8 mouse cellular contexts compared by ENCODE assay signal in the genomic region with DNA sequence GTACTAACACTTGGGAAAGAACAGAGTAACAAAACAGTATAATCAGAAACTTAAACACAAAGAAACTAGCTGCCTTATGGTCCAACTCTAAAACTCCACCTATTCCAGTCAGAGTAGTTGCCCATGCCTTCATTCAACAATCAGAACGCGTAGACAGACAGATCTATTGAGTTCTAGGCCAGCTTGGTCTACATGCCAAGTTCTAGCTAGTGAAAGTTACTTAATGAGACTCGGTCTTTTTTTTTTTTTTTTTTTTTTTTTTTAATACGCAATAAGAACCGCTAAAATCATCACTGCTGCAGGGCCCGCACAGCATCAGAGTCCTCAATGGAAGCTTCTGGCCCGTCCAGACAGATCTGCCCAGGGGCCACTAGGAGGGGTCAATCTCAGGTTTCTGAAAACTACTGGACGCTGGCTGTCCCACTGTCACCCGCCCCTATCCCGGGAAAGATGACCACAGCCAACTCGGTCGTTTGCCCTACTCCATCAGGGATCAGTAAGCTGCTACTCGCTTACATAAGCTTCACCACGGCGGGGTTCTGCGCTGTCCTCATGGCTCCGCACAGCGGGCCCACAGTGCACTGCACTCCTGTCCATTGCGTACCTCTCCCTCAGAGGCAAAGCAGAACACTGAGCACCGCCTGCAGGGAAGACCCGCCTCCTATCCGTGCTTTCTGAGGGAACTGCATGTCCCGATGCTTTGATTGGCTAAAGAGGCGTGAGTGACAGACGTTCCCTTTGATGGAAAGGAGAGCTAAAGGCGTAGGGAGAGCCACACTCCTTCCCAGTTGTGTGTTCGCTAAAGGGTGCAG. TPM values are rescaled to one million over a fixed set of nuclear protein-coding genes. Genes with fewer than 3 reads are reported as not detected.
A peak's percentile ranks its signal among the peaks of the same experiment; 100 is the strongest.
DNase-seq lines count a peak whose midpoint lies in the region; ATAC-seq and TF ChIP-seq lines count a peak whose summit lies in the region.

A gene (plus strand): TSS at position 795 of the 812 bp plus-strand sequence.

- peaks cover 40% of the 10 kb centered on the region for H3K36me3 ChIP-seq in embryonic facial prominence, embryonic 15.5 days
- peaks cover 29% of the 10 kb centered on the region for H3K36me3 ChIP-seq in limb, embryonic 14.5 days (ENCODE audit: control insufficient read depth, insufficient read depth, low read length)
- H3K36me3 ChIP-seq in midbrain, postnatal 0 days (ENCODE audit: insufficient read depth, low read length), result peaks cover 7% of the 10 kb centered on the region

- no peaks in the 10 kb centered on the region for H3K27me3 ChIP-seq in embryonic facial prominence, embryonic 15.5 days
- no peaks in the 10 kb centered on the region for H3K27me3 ChIP-seq in limb, embryonic 14.5 days (ENCODE audit: control insufficient read depth, insufficient read depth, low read length)
- H3K27me3 ChIP-seq in midbrain, postnatal 0 days (ENCODE audit: insufficient read depth, low read length), result no peaks in the 10 kb centered on the region

- peak within 1 kb of the TSS; percentile 59 for H3K27ac ChIP-seq in bone marrow, adult 2 months (ENCODE audit: control insufficient read depth, insufficient read depth, low read depth, low read length, poor library complexity)
- H3K27ac ChIP-seq in embryonic facial prominence, embryonic 15.5 days (replicated peaks), result peak within 1 kb of the TSS; percentile 98
- H3K27ac ChIP-seq in limb, embryonic 14.5 days (replicated peaks; ENCODE audit: low read depth, low read length), result peak within 1 kb of the TSS; percentile 94
- H3K27ac ChIP-seq in midbrain, postnatal 0 days (ENCODE audit: low read depth, low read length), result peak within 1 kb of the TSS; percentile 97

- peak within 1 kb of the TSS; percentile 71 for H3K4me3 ChIP-seq in bone marrow, adult 2 months (replicated peaks; ENCODE audit: control insufficient read depth, low read depth, low read length)
- H3K4me3 ChIP-seq in embryonic facial prominence, embryonic 15.5 days (replicated peaks), result peak within 1 kb of the TSS; percentile 61
- peak within 1 kb of the TSS; percentile 67 for H3K4me3 ChIP-seq in limb, embryonic 14.5 days (replicated peaks; ENCODE audit: low read length)
- H3K4me3 ChIP-seq in midbrain, postnatal 0 days (ENCODE audit: low read depth, low read length), result peak within 1 kb of the TSS; percentile 59

- H3K9me3 ChIP-seq in embryonic facial prominence, embryonic 15.5 days (replicated peaks), result peaks cover 6% of the 10 kb centered on the region; the same call in 1 of the 2 replicates
- H3K9me3 ChIP-seq in limb, embryonic 14.5 days (ENCODE audit: control insufficient read depth, low read length), result peaks cover 10% of the 10 kb centered on the region; the same call in 1 of the 2 replicates
- H3K9me3 ChIP-seq in midbrain, postnatal 0 days (ENCODE audit: low read length), result 0 out of 2 replicates have a peak, but pooled peaks cover 5% of the 10 kb centered on the region

- DNase-seq in 416B (ENCODE audit: low read depth), result peak; percentile 97
- peak; percentile 97 for DNase-seq in heart, adult 8-10 months (ENCODE audit: low spot score)
- peak; percentile 98 for DNase-seq in kidney, adult 9 months
- peak; percentile 96 for DNase-seq in limb, embryonic 14.5 days (ENCODE audit: low spot score)
- DNase-seq in midbrain, postnatal 0 days (ENCODE audit: low spot score), result peak; percentile 96
- DNase-seq in spleen, postnatal 14 days (ENCODE audit: low spot score in 2 of 2), result peak; percentile 63 to 70

- TF ChIP-seq CTCF in bone marrow, adult 2 months (IDR thresholded peaks at IDR 0.05; ENCODE audit: control insufficient read depth, insufficient read depth, low read length), result peak; percentile 53
- peak; percentile 69 for TF ChIP-seq CTCF in midbrain, postnatal 0 days (IDR thresholded peaks at IDR 0.05)

- TF ChIP-seq POLR2A in bone marrow, adult 2 months (IDR thresholded peaks at IDR 0.05; ENCODE audit: borderline replicate concordance, control insufficient read depth, low read depth, low read length), result no peak
- TF ChIP-seq POLR2A in limb, embryonic 14.5 days (IDR thresholded peaks at IDR 0.05; ENCODE audit: borderline replicate concordance, extremely low read depth, insufficient read depth, insufficient read length), result no peak

- 1% methylated on average over 27 of the region's 27 CpGs for WGBS in bone marrow, adult 2 months
- under 1% methylated on average over 27 of the region's 27 CpGs for WGBS in embryonic facial prominence, embryonic 15.5 days
- 2% methylated on average over 27 of the region's 27 CpGs for WGBS in limb, embryonic 14.5 days
- under 1% methylated on average over 27 of the region's 27 CpGs for WGBS in midbrain, postnatal 0 days

- H3K4me1 ChIP-seq in bone marrow, adult 2 months (ENCODE audit: control insufficient read depth, insufficient read depth, low read length), result no peaks in the 10 kb centered on the region
- H3K4me1 ChIP-seq in embryonic facial prominence, embryonic 15.5 days, result 0 out of 2 replicates have a peak, but pooled peaks cover 4% of the 10 kb centered on the region
- no peaks in the 10 kb centered on the region for H3K4me1 ChIP-seq in limb, embryonic 14.5 days (ENCODE audit: control insufficient read depth, insufficient read depth, low read length)
- no peaks in the 10 kb centered on the region for H3K4me1 ChIP-seq in midbrain, postnatal 0 days (ENCODE audit: insufficient read depth, low read length)

- peak within 1 kb of the TSS; percentile 73 for H3K4me2 ChIP-seq in embryonic facial prominence, embryonic 15.5 days (replicated peaks)
- H3K4me2 ChIP-seq in limb, embryonic 14.5 days (replicated peaks; ENCODE audit: low read depth, low read length, severe bottlenecking), result peak within 1 kb of the TSS; percentile 85
- H3K4me2 ChIP-seq in midbrain, postnatal 0 days (ENCODE audit: low read depth, low read length, poor library complexity, severe bottlenecking), result peak within 1 kb of the TSS; percentile 66

- H3K9ac ChIP-seq in embryonic facial prominence, embryonic 15.5 days, result peak within 1 kb of the TSS; percentile 50
- H3K9ac ChIP-seq in limb, embryonic 14.5 days (ENCODE audit: low read depth, low read length, severe bottlenecking), result peak within 1 kb of the TSS; percentile 77
- peak within 1 kb of the TSS; percentile 67 for H3K9ac ChIP-seq in midbrain, postnatal 0 days (replicated peaks; ENCODE audit: low read length, poor library complexity, severe bottlenecking)

- peak; percentile 97 for ATAC-seq in embryonic facial prominence, embryonic 15.5 days (ENCODE audit: insufficient number of reproducible peaks, low FRiP score, low TSS enrichment, low read depth)
- ATAC-seq in limb, embryonic 14.5 days (ENCODE audit: low FRiP score, low read depth), result peak; percentile 96
- peak; percentile 96 for ATAC-seq in midbrain, postnatal 0 days (ENCODE audit: low FRiP score)

RNA-seq across cellular contexts. Expression of the gene that starts here (rescaled TPM):
- polyA plus RNA-seq in bone marrow, adult 2 months (2011; ENCODE audit: insufficient read depth, insufficient read length, low replicate concordance, missing spikeins), result 4.1 and 6.2 TPM in 2 replicates
- polyA plus RNA-seq in embryonic facial prominence, embryonic 15.5 days (2015; fragmentation: Nextera tagmentation; extraction: Ambion mirVana), result 10.4 and 10.8 TPM in 2 replicates
- total RNA-seq in heart, adult 8-10 months (2022), result 10 to 100 TPM in 2 of 4 experiments, 1 to 10 TPM in 2; 8.3 to 10.3 (median 9.7) TPM
- polyA plus RNA-seq in limb, embryonic 14.5 days (2012; rRNA removed), result 9.5 and 11.4 TPM in 2 replicates
- polyA plus RNA-seq in limb, embryonic 14.5 days (2014; fragmentation: Nextera tagmentation; extraction: Ambion mirVana), result 13.4 and 15.7 TPM in 2 replicates
- 24.1 and 36.9 TPM in 2 replicates for total RNA-seq in midbrain, postnatal 0 days (2014; rRNA removed)
- polyA plus RNA-seq in midbrain, postnatal 0 days (2015; fragmentation: Nextera tagmentation; extraction: Ambion mirVana), result 15.9 and 17.8 TPM in 2 replicates

Comparison
In these comparisons a context has a peak if more than half of its experiments do, and no peak if none do; other contexts are left out.
1. Peak in every context shown above with its lines: DNase-seq, ATAC-seq, H3K4me3 ChIP-seq and H3K27ac ChIP-seq.